Mouse (Mus musculus) cortical plate, adult 2 months (tissue): Measurements from ENCODE around the gene Nebl.

Experiments
- CTCF ChIP-seq: fragments of 200-500 bp; IDR thresholded peaks from 2 replicates; pipeline ENCODE4 v1.5.1; 2011; ENCODE audit warnings: mild to moderate bottlenecking, control low read depth, low read length; ENCODE audit not compliant: insufficient read depth; ENCODE audit errors: extremely low read depth
- POLR2A ChIP-seq: fragments of 200-500 bp; IDR thresholded peaks from 2 replicates; pipeline ENCODE4 v1.6.1; 2011; ENCODE audit warnings: mild to moderate bottlenecking, low read length, control low read depth; ENCODE audit not compliant: insufficient read depth; ENCODE audit errors: extremely low read depth

- no peak for TF ChIP-seq CTCF
- no peak for TF ChIP-seq POLR2A
Observed at GRCm38 (mm10) chr2:17742051-17742763, 10.9 kb upstream of the Nebl start.
